8 mouse cellular contexts compared by ENCODE assay signal in the genomic region with DNA sequence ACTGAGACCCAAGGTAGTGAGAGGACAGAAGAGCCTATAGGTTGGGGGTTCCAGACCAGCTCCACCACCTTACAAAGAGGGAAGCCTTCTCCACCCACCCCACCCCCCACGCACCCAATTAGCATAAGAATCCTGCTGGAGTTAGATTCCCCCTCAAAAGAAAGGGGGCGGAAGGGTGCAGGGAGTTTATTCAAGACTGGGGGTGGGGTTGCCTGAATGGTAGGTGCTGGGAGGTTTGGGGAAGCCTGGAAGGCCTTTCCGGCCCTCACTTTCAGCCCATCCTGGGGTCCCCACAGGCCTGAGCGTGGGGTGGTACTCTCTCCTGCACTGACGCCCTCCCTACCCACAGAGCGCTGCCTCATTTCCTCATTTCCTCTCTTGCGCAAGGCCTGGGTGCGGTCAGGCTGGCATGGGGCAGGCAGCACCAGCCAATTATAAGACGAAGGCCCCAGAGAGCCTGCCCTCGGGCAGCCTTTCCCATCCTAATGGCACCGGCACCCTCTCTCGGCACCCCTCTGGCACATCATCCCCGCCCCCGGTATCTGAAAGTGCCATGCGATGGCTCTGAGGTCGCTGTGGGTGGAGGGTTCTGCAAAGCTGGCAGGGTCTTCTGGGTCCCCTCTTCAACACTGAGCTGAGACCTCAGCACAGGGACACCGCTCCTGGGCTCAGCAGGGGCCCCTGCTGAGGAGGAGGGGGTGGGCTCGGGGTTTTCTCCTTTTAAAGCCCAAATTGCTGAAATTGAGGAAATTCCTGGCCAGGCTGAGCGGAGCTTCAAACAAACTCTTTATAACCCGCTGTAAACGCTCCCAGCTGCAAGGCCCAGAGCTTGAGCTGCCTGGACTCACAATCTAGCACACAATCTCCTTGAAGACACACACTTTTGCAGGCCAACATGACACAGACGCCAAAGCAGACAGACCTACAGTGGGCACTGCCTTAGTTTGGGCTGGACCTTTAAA. TPM values are rescaled to one million over a fixed set of nuclear protein-coding genes. Genes with fewer than 3 reads are reported as not detected.
DNase-seq lines count a peak whose midpoint lies in the region; ATAC-seq lines count a peak whose summit lies in the region.

No protein-coding gene starts in this region.

- ATAC-seq in heart, embryonic 13.5 days (ENCODE audit: extremely low read depth, insufficient number of reproducible peaks, low FRiP score, low TSS enrichment) = no peak

- DNase-seq in heart, adult 18-20 months = peak; percentile 77 to 89
- no peak for DNase-seq in heart, postnatal 4 days
- peak; percentile 72 for DNase-seq in c-Kit-positive CD71-negative TER-119-negative erythroid progenitor cells, embryonic 14.5 days (ENCODE audit: low read depth)
- DNase-seq in kidney, postnatal 25 days = peak; percentile 43 to 77
- DNase-seq in urinary bladder, postnatal 36 days (ENCODE audit: low spot score in 2 of 2) = peak; percentile 78 to 89
- DNase-seq in cerebellum, adult 11 months = no peak

- H3K4me2 ChIP-seq in heart, embryonic 13.5 days = peak overlapping the region; percentile 96

- no peaks in the 10 kb centered on the region for H3K9me3 ChIP-seq in heart, embryonic 13.5 days
- H3K9me3 ChIP-seq in megakaryocyte, embryonic 14.5 days = no peaks in the 10 kb centered on the region

- peak overlapping the region; percentile 68 for H3K4me3 ChIP-seq in heart, embryonic 13.5 days
- peak overlapping the region; percentile 95 for H3K4me3 ChIP-seq in megakaryocyte, embryonic 14.5 days (replicated peaks)

- H3K27me3 ChIP-seq in heart, embryonic 13.5 days (replicated peaks) = peaks cover 71% of the 10 kb centered on the region
- H3K27me3 ChIP-seq in megakaryocyte, embryonic 14.5 days (replicated peaks) = peaks cover 4% of the 10 kb centered on the region

- H3K4me1 ChIP-seq in heart, embryonic 13.5 days = peaks cover 48% of the 10 kb centered on the region
- peaks cover 95% of the 10 kb centered on the region for H3K4me1 ChIP-seq in megakaryocyte, embryonic 14.5 days

- 0 out of 2 replicates have a peak, but pooled peaks cover 2% of the 10 kb centered on the region for H3K36me3 ChIP-seq in heart, embryonic 13.5 days
- peaks cover 38% of the 10 kb centered on the region for H3K36me3 ChIP-seq in megakaryocyte, embryonic 14.5 days (replicated peaks; ENCODE audit: low read length)

- 26% methylated on average over 22 of the region's 22 CpGs for WGBS in heart, embryonic 13.5 days

- peak overlapping the region; percentile 48; the same call in 1 of the 2 replicates for H3K27ac ChIP-seq in heart, embryonic 13.5 days (replicated peaks)

- H3K9ac ChIP-seq in heart, embryonic 13.5 days = peak overlapping the region; percentile 62

RNA-seq across cellular contexts. Expression of a gene that starts 11.8 kb away (rescaled TPM):
- total RNA-seq in heart, adult 18-20 months (2021) = 1 to 10 TPM; 2.9 to 9.9 TPM
- total RNA-seq in heart, postnatal 4 days (2021) = 1 to 10 TPM in 1 of 2 experiments, under 1 TPM in 1; 0.98 to 1.0 TPM
- 0.46 and 0.78 TPM in 2 replicates for polyA plus RNA-seq in heart, embryonic 13.5 days (2015; fragmentation: Nextera tagmentation; extraction: Ambion mirVana)
- polyA plus RNA-seq in megakaryocyte, embryonic 14.5 days (2012; ENCODE audit: insufficient read depth, low replicate concordance) = 1.9 and 19.9 TPM in 2 replicates

RNA-seq across cellular contexts. Expression of a gene that starts 13.8 kb away (rescaled TPM):
- 10 to 100 TPM; 13.5 to 16.7 TPM for total RNA-seq in heart, adult 18-20 months (2021)
- 10 to 100 TPM; 12.9 to 16.6 TPM for total RNA-seq in heart, postnatal 4 days (2021)
- polyA plus RNA-seq in heart, embryonic 13.5 days (2015; fragmentation: Nextera tagmentation; extraction: Ambion mirVana) = 9.0 and 9.1 TPM in 2 replicates
- polyA plus RNA-seq in megakaryocyte, embryonic 14.5 days (2012; ENCODE audit: insufficient read depth, low replicate concordance) = 68.7 and 69.9 TPM in 2 replicates

RNA-seq across cellular contexts. Expression of a gene that starts 26.9 kb away (rescaled TPM):
- total RNA-seq in heart, adult 18-20 months (2021) = not detected
- not detected for total RNA-seq in heart, postnatal 4 days (2021)
- not detected in 2 replicates for polyA plus RNA-seq in heart, embryonic 13.5 days (2015; fragmentation: Nextera tagmentation; extraction: Ambion mirVana)
- not detected in 2 replicates for polyA plus RNA-seq in megakaryocyte, embryonic 14.5 days (2012; ENCODE audit: insufficient read depth, low replicate concordance)

RNA-seq across cellular contexts. Expression of a gene that starts 35.7 kb away (rescaled TPM):
- 10 to 100 TPM; 18.4 to 18.9 TPM for total RNA-seq in heart, adult 18-20 months (2021)
- total RNA-seq in heart, postnatal 4 days (2021) = 10 to 100 TPM; 21.1 to 22.7 TPM
- polyA plus RNA-seq in heart, embryonic 13.5 days (2015; fragmentation: Nextera tagmentation; extraction: Ambion mirVana) = 46.1 and 46.7 TPM in 2 replicates
- polyA plus RNA-seq in megakaryocyte, embryonic 14.5 days (2012; ENCODE audit: insufficient read depth, low replicate concordance) = 72.6 and 109 TPM in 2 replicates

RNA-seq across cellular contexts. Expression of a gene that starts 39.0 kb away (rescaled TPM):
- total RNA-seq in heart, adult 18-20 months (2021) = 10 to 100 TPM; 17.0 to 22.6 TPM
- total RNA-seq in heart, postnatal 4 days (2021) = 10 to 100 TPM; 26.8 to 29.9 TPM
- polyA plus RNA-seq in heart, embryonic 13.5 days (2015; fragmentation: Nextera tagmentation; extraction: Ambion mirVana) = 33.4 and 41.6 TPM in 2 replicates
- polyA plus RNA-seq in megakaryocyte, embryonic 14.5 days (2012; ENCODE audit: insufficient read depth, low replicate concordance) = 13.8 and 14.5 TPM in 2 replicates

Comparison
In these comparisons a context has a peak if more than half of its experiments do, and no peak if none do; other contexts are left out.
1. DNase-seq: peak in heart, adult 18-20 months (2 of 2), c-Kit-positive CD71-negative TER-119-negative erythroid progenitor cells, embryonic 14.5 days (single experiment), kidney, postnatal 25 days (2 of 2) and urinary bladder, postnatal 36 days (2 of 2); none in heart, postnatal 4 days (single experiment) and cerebellum, adult 11 months (single experiment).